Mouse (Mus musculus): ENCODE data around the gene Parvb. TPM values are rescaled to one million over a fixed set of nuclear protein-coding genes. Genes with fewer than 3 reads are reported as not detected.

Gene Parvb
- polyA plus RNA-seq, 1 experiment: 5.4 TPM

- no peaks in the 10 kb centered on the region for H3K36me3 ChIP-seq (ENCODE audit: control insufficient read depth, insufficient read depth, low read length)
- H3K4me1 ChIP-seq (ENCODE audit: control insufficient read depth, insufficient read depth, low read length): peaks cover 2% of the 10 kb centered on the region
- TF ChIP-seq CTCF (IDR thresholded peaks at IDR 0.05; ENCODE audit: control insufficient read depth, insufficient read depth, insufficient replicate concordance, low read depth, low read length) (no peak), POLR2A (IDR thresholded peaks at IDR 0.05; ENCODE audit: control insufficient read depth, low read depth, low read length) (no peak)
- H3K4me3 ChIP-seq (ENCODE audit: control insufficient read depth, low read depth, low read length): no peak overlapping the region
- H3K27ac ChIP-seq (ENCODE audit: control insufficient read depth, insufficient read depth, low read depth, low read length): no peak overlapping the region
- H3K27me3 ChIP-seq (ENCODE audit: control insufficient read depth, insufficient read depth, low read length): no peaks in the 10 kb centered on the region
These were observed 81.2 kb downstream of the Parvb start for GRCm38 (mm10) chr15:84312878-84313565.

GRCm38 (mm10) chr15:84313566-84313878, 81.7 kb downstream of the Parvb start:
- TF ChIP-seq POLR2A (IDR thresholded peaks at IDR 0.05; ENCODE audit: control insufficient read depth, low read depth, low read length) (no peak), CTCF (IDR thresholded peaks at IDR 0.05; ENCODE audit: control insufficient read depth, insufficient read depth, insufficient replicate concordance, low read depth, low read length) (no peak)
- no peak overlapping the region for H3K27ac ChIP-seq (ENCODE audit: control insufficient read depth, insufficient read depth, low read depth, low read length)
- H3K27me3 ChIP-seq (ENCODE audit: control insufficient read depth, insufficient read depth, low read length): no peaks in the 10 kb centered on the region
- no peak overlapping the region for H3K4me3 ChIP-seq (ENCODE audit: control insufficient read depth, low read depth, low read length)
- peaks cover 2% of the 10 kb centered on the region for H3K4me1 ChIP-seq (ENCODE audit: control insufficient read depth, insufficient read depth, low read length)
- H3K36me3 ChIP-seq (ENCODE audit: control insufficient read depth, insufficient read depth, low read length): no peaks in the 10 kb centered on the region

- Histone ChIP-seq H3K4me3 (ENCODE audit: control insufficient read depth, low read depth, low read length) (no peak overlapping the region), H3K27me3 (ENCODE audit: control insufficient read depth, insufficient read depth, low read length) (no peaks in the 10 kb centered on the region), H3K36me3 (ENCODE audit: control insufficient read depth, insufficient read depth, low read length) (no peaks in the 10 kb centered on the region), H3K4me1 (ENCODE audit: control insufficient read depth, insufficient read depth, low read length) (peaks cover 2% of the 10 kb centered on the region), H3K27ac (ENCODE audit: control insufficient read depth, insufficient read depth, low read depth, low read length) (no peak overlapping the region)
- TF ChIP-seq CTCF (IDR thresholded peaks at IDR 0.05; ENCODE audit: control insufficient read depth, insufficient read depth, insufficient replicate concordance, low read depth, low read length) (no peak), POLR2A (IDR thresholded peaks at IDR 0.05; ENCODE audit: control insufficient read depth, low read depth, low read length) (no peak)
These were observed 82.7 kb downstream of the Parvb start for GRCm38 (mm10) chr15:84314420-84315080.

- TF ChIP-seq CTCF (IDR thresholded peaks at IDR 0.05; ENCODE audit: control insufficient read depth, insufficient read depth, insufficient replicate concordance, low read depth, low read length): no peak
- TF ChIP-seq POLR2A (IDR thresholded peaks at IDR 0.05; ENCODE audit: control insufficient read depth, low read depth, low read length): no peak
- H3K36me3 ChIP-seq (ENCODE audit: control insufficient read depth, insufficient read depth, low read length): no peaks in the 10 kb centered on the region
- no peak overlapping the region for H3K4me3 ChIP-seq (ENCODE audit: control insufficient read depth, low read depth, low read length)
- no peaks in the 10 kb centered on the region for H3K27me3 ChIP-seq (ENCODE audit: control insufficient read depth, insufficient read depth, low read length)
- peaks cover 2% of the 10 kb centered on the region for H3K4me1 ChIP-seq (ENCODE audit: control insufficient read depth, insufficient read depth, low read length)
- H3K27ac ChIP-seq (ENCODE audit: control insufficient read depth, insufficient read depth, low read depth, low read length): no peak overlapping the region
These were observed 83.6 kb downstream of the Parvb start for GRCm38 (mm10) chr15:84315276-84316046.

GRCm38 (mm10) chr15:84319393-84319792, 87.5 kb downstream of the Parvb start:
- H3K4me3 ChIP-seq (ENCODE audit: control insufficient read depth, low read depth, low read length): no peak overlapping the region
- no peaks in the 10 kb centered on the region for H3K27me3 ChIP-seq (ENCODE audit: control insufficient read depth, insufficient read depth, low read length)
- no peaks in the 10 kb centered on the region for H3K36me3 ChIP-seq (ENCODE audit: control insufficient read depth, insufficient read depth, low read length)
- H3K4me1 ChIP-seq (ENCODE audit: control insufficient read depth, insufficient read depth, low read length): peaks cover 3% of the 10 kb centered on the region
- TF ChIP-seq CTCF (IDR thresholded peaks at IDR 0.05; ENCODE audit: control insufficient read depth, insufficient read depth, insufficient replicate concordance, low read depth, low read length): no peak
- TF ChIP-seq POLR2A (IDR thresholded peaks at IDR 0.05; ENCODE audit: control insufficient read depth, low read depth, low read length): no peak
- no peak overlapping the region for H3K27ac ChIP-seq (ENCODE audit: control insufficient read depth, insufficient read depth, low read depth, low read length)

- TF ChIP-seq POLR2A (IDR thresholded peaks at IDR 0.05; ENCODE audit: control insufficient read depth, low read depth, low read length) (no peak), CTCF (IDR thresholded peaks at IDR 0.05; ENCODE audit: control insufficient read depth, insufficient read depth, insufficient replicate concordance, low read depth, low read length) (no peak)
- Histone ChIP-seq H3K27me3 (ENCODE audit: control insufficient read depth, insufficient read depth, low read length) (no peaks in the 10 kb centered on the region), H3K4me3 (ENCODE audit: control insufficient read depth, low read depth, low read length) (peak overlapping the region; percentile 75), H3K36me3 (ENCODE audit: control insufficient read depth, insufficient read depth, low read length) (no peaks in the 10 kb centered on the region), H3K4me1 (ENCODE audit: control insufficient read depth, insufficient read depth, low read length) (peaks cover 2% of the 10 kb centered on the region), H3K27ac (ENCODE audit: control insufficient read depth, insufficient read depth, low read depth, low read length) (no peak overlapping the region)
These were observed 89.8 kb downstream of the Parvb start for GRCm38 (mm10) chr15:84321544-84322174.

Measured in testis, adult 2 months (tissue).